Mouse (Mus musculus) spleen, adult 18-20 months (tissue): ENCODE data around the gene Taf12.
"Not testable (repeated sequence)": the region's sequence is repeated elsewhere in the genome, so short reads cannot be mapped to it uniquely, and the experiment has no call there.

Experiments
- DNase-seq, 2 experiments: peaks; one replicate each; pipeline ENCODE4 v3.0.0; 2022; ENCODE audit warnings: mixed read lengths in 2 of 2

Gene Taf12

GRCm38 (mm10) chr4:132269740-132270560, 4.2 kb upstream of the Taf12 start:
- peak; percentile 66 to 75 for DNase-seq

GRCm38 (mm10) chr4:132273166-132273565, 1.0 kb upstream of the Taf12 start:
- DNase-seq: no peak

GRCm38 (mm10) chr4:132275949-132276348, 1.8 kb downstream of the Taf12 start:
- DNase-seq: no peak

- DNase-seq: not testable (repeated sequence)
Observed at GRCm38 (mm10) chr4:132288840-132289239, 14.7 kb downstream of the Taf12 start.

- DNase-seq: no peak
Observed at GRCm38 (mm10) chr4:132291056-132291455, 16.9 kb downstream of the Taf12 start.

GRCm38 (mm10) chr4:132291624-132292335, 17.6 kb downstream of the Taf12 start:
- DNase-seq: no peak

GRCm38 (mm10) chr4:132292988-132293387, 18.8 kb downstream of the Taf12 start:
- no peak for DNase-seq

GRCm38 (mm10) chr4:132293682-132294240, 19.6 kb downstream of the Taf12 start:
- no peak for DNase-seq

- DNase-seq: no peak
Observed at GRCm38 (mm10) chr4:132295696-132296390, 21.7 kb downstream of the Taf12 start.

GRCm38 (mm10) chr4:132299849-132300248, 25.7 kb downstream of the Taf12 start:
- DNase-seq: no peak

GRCm38 (mm10) chr4:132301486-132301885, 27.3 kb downstream of the Taf12 start:
- DNase-seq: no peak

- DNase-seq: no peak
Observed at GRCm38 (mm10) chr4:132301965-132302938, 28.1 kb downstream of the Taf12 start.

- DNase-seq: peak; percentile 12 to 28
Observed at GRCm38 (mm10) chr4:132302939-132303479, 28.8 kb downstream of the Taf12 start, which contains the start of gene Rab42. Gene Rab42 (minus strand): TSS chr4:132303385.

GRCm38 (mm10) chr4:132303484-132303883, 29.3 kb downstream of the Taf12 start:
- DNase-seq: not testable (repeated sequence)

- DNase-seq: no peak
Observed at GRCm38 (mm10) chr4:132305276-132305675, 31.1 kb downstream of the Taf12 start.

GRCm38 (mm10) chr4:132306004-132306403, 31.8 kb downstream of the Taf12 start:
- no peak for DNase-seq

- DNase-seq: peak; percentile 80
Observed at GRCm38 (mm10) chr4:132308437-132309139, 34.4 kb downstream of the Taf12 start.

GRCm38 (mm10) chr4:132309140-132309848, 35.1 kb downstream of the Taf12 start:
- DNase-seq: peak in 1 of 2 experiments; percentile 22

GRCm38 (mm10) chr4:132309849-132310472, 35.8 kb downstream of the Taf12 start:
- peak; percentile 16 to 55 for DNase-seq

- no peak for DNase-seq
Observed at GRCm38 (mm10) chr4:132311209-132311608, 37.0 kb downstream of the Taf12 start.
